Mouse (Mus musculus) ovary, adult 2 months (tissue): ENCODE measurements around the gene Kantr. TPM values are rescaled to one million over a fixed set of nuclear protein-coding genes. Genes with fewer than 3 reads are reported as not detected.

Experiments used
- polyA plus RNA-seq: library from polyadenylated mRNA; depleted of rRNA; stranded (reverse); fragments of >200 nt; gene quantifications from 2 replicates; pipeline ENCODE4 v1.2.3, GENCODE M21; 2012; rRNA removed

Kantr gene
- polyA plus RNA-seq: 6.3 and 7.7 TPM in 2 replicates

DNA sequence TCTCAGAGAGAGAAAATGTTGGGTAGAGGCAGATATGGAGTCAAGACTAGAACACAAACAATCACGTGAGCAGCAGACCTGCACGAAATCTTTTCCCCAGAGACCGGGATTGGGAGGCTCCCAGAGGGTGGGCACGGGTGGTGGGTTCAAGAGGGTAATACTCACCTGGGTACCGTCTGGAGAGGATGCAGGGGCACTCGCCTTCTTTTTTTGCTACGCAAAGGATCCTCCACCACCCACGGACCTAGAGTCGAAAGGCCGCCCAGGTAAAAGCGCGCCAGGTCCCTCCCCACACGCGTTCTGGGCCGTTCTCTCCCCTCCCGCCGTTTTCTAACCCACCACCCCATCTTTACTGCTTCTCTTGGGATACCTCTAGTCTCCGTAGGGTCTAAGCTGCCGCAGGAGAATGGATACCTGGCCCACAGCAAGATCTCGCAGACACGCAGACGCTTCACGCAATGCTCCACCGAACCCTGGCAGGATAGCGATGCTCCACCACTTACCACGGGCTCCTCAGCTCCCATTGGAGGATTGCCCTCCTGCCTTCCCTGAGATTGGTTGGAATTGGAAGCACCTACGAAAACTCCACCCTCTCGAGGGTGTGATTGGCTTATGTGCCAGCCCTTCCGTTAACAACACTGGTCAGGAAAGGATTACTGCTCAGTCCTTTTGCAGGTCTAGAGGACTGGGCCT lies at the start of gene Kantr:
Gene Kantr, minus strand, starts transcription at position 500 of the 693 bp plus-strand sequence.

DNA sequence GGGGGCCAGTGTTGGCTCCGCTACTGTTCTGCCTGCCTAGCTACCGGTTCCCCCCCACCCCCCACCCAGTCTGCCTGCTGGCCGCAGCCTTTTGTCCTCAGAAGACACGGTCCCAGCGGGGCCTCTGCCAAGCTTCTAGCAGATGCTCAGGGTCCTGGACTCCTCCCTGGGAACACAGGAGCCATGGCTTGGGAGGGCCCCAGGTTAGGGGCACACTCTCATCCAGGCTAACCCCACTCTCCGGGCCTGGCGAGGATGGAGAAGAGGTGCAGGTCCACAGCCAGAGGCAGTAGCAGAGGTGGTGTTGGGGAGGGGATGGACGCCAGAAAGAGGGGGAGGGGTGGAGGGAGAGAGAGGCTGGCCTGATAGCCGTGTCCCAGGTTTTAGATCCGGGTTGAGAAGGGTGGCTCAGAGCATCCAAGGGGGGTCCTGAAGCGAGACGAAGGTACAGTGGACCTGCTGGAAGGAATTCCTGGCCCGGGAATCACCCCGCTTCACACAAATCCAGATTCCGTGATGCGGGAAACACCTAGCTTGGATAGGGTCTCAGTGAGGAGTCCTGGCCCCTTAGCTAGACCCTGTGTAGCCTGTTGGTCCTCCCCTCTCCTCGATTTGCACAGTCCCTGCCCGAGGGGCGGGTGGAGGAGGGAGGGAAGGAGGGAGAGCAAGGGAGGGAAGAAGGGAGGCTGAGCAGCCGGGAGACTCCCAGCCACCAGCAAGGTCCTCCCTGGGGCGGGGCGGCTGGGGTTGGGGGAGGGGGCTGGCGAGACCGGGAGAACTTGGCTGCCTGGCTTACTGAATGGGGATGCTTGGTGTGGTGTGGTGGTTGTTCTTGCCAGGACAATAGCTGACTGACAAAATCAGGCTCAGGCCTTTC lies 41.3 kb upstream of the Kantr start, which contains the start of gene Gpr173:
Gene Gpr173, minus strand, starts transcription at position 308 of the 877 bp plus-strand sequence.

DNA sequence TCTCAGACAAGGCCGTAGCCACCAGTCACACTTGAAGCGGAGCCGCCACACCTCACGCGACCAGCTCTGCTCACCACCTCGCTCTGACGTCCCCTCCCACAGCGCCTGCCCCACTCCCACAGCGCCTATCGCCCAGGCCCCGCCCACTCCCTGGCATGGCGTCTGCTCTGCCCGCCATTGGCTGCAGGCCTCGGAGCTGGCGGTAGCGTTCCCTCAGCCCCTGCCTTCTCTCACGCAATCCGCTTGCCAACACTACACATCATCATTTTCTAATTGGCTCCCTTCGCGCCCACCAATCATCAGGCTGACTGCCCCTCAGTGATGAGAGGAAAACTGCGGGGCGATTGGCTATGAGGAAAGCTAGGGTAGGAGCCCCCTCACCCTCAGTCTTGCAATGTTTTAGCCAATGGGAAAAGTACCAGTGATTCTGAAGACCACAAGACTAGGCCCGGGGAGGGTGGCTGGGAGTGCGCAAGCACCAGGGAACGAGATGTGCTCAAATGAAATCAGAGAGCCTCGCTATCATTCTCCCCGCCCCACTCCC lies 15.1 kb upstream of the Kantr start, which contains the start of gene Tspyl2:
Gene Tspyl2, minus strand, starts transcription at position 68 of the 544 bp plus-strand sequence.

Other genes with a start within 250 kb of the Kantr start
- 9.7 and 11.4 TPM in 2 replicates for gene Iqsec2, start 183.2 kb downstream of the Kantr start, polyA plus RNA-seq
- 87.7 and 102 TPM in 2 replicates for gene Kdm5c, start 94.5 kb downstream of the Kantr start, polyA plus RNA-seq
- gene Tspyl2, start 14.9 kb upstream of the Kantr start, polyA plus RNA-seq: 43.2 and 47.5 TPM in 2 replicates
- gene Gpr173, start 41.2 kb upstream of the Kantr start, polyA plus RNA-seq: 9.3 and 11.4 TPM in 2 replicates
- not detected in 2 replicates for gene Cldn34a, start 235.8 kb upstream of the Kantr start, polyA plus RNA-seq